Comparison of ENCODE assay signal across 12 mouse cellular contexts in genomic region chrX:20587968-20588367, GRCm38 (mm10). TPM values are rescaled to one million over a fixed set of nuclear protein-coding genes. Genes with fewer than 3 reads are reported as not detected.
DNase-seq lines count a peak whose midpoint lies in the region; TF ChIP-seq lines count a peak whose summit lies in the region.
"Had no signal": no experiment of that assay in that cellular context is flagged by ENCODE, and none has a peak within 500 bp of the region (broad histone marks: within the 10 kb centered on the region; RNA-seq: fewer than 3 reads in every experiment).

No protein-coding gene starts in this region.

- no peak overlapping the region for H3K4me3 ChIP-seq in cerebellum, adult 2 months (replicated peaks; ENCODE audit: insufficient read depth, low read depth, low read length)
- H3K4me3 ChIP-seq: embryonic facial prominence, embryonic 15.5 days; kidney, embryonic 15.5 days; neural tube, embryonic 13.5 days had no signal

- DNase-seq in cerebellum, postnatal 14 days, result peak; percentile 7 to 19
- DNase-seq in cerebellum, adult 2 months, result no peak
- peak; percentile 2 for DNase-seq in kidney, postnatal 14 days
- DNase-seq in kidney, postnatal 25 days, result no peak
- peak; percentile 2 for DNase-seq in right cerebral cortex, postnatal 4 days
- no peak for DNase-seq in right cerebral cortex, postnatal 10 days (ENCODE audit: low spot score in 2 of 2)
- DNase-seq in splenic B cell, adult 2 months (ENCODE audit: low read depth, low spot score), result peak; percentile 33
- DNase-seq in c-Kit-positive CD71-positive TER-119-positive erythroid progenitor cells, embryonic 14.5 days (ENCODE audit: low spot score), result no peak
- DNase-seq: gastrocnemius, postnatal 25 days had no signal

- no peaks in the 10 kb centered on the region for H3K27me3 ChIP-seq in cerebellum, adult 2 months (ENCODE audit: control insufficient read depth, insufficient read depth, low read length)
- no peaks in the 10 kb centered on the region for H3K27me3 ChIP-seq in splenic B cell, adult 2 months (ENCODE audit: control insufficient read depth, insufficient read depth, low read length, poor library complexity, severe bottlenecking)
- H3K27me3 ChIP-seq: embryonic facial prominence, embryonic 15.5 days; kidney, embryonic 15.5 days; neural tube, embryonic 13.5 days had no signal

- TF ChIP-seq CTCF in cerebellum, adult 2 months (IDR thresholded peaks at IDR 0.05; ENCODE audit: borderline replicate concordance, insufficient read depth, low read depth, low read length), result no peak

- no peak for TF ChIP-seq POLR2A in cerebellum, adult 2 months (IDR thresholded peaks at IDR 0.05; ENCODE audit: borderline replicate concordance, insufficient read depth, low read length)

- WGBS in cerebellum, adult 2 months, result 10% methylated on average over 4 of the region's 4 CpGs

- H3K27ac ChIP-seq in cerebellum, adult 2 months (ENCODE audit: insufficient read depth, low read length), result no peak overlapping the region
- H3K27ac ChIP-seq: embryonic facial prominence, embryonic 15.5 days; kidney, embryonic 15.5 days; neural tube, embryonic 13.5 days had no signal

- no peaks in the 10 kb centered on the region for H3K36me3 ChIP-seq in splenic B cell, adult 2 months (ENCODE audit: control insufficient read depth, insufficient read depth, low read length, poor library complexity, severe bottlenecking)
- H3K36me3 ChIP-seq: embryonic facial prominence, embryonic 15.5 days; kidney, embryonic 15.5 days; neural tube, embryonic 13.5 days had no signal

- H3K4me1 ChIP-seq in cerebellum, adult 2 months (ENCODE audit: control insufficient read depth, insufficient read depth, low read length), result no peaks in the 10 kb centered on the region
- H3K4me1 ChIP-seq: embryonic facial prominence, embryonic 15.5 days; kidney, embryonic 15.5 days; neural tube, embryonic 13.5 days had no signal

RNA-seq across cellular contexts. Expression of gene Rbm10, which starts 29.3 kb away (rescaled TPM):
- 61.5 and 62.4 TPM in 2 replicates for polyA plus RNA-seq in cerebellum, adult 2 months (2012; rRNA removed)

RNA-seq across cellular contexts. Expression of gene Ndufb11, which starts 29.5 kb away (rescaled TPM):
- 282 and 300 TPM in 2 replicates for polyA plus RNA-seq in cerebellum, adult 2 months (2012; rRNA removed)

RNA-seq across cellular contexts. Expression of gene Rgn, which starts 38.4 kb away (rescaled TPM):
- polyA plus RNA-seq in cerebellum, adult 2 months (2012; rRNA removed), result 0.27 and 0.28 TPM in 2 replicates

Comparison
In these comparisons a context has a peak if more than half of its experiments do, and no peak if none do; other contexts are left out.
1. DNase-seq: peak in cerebellum, postnatal 14 days (2 of 2), kidney, postnatal 14 days (single experiment), right cerebral cortex, postnatal 4 days (single experiment) and splenic B cell, adult 2 months (single experiment); none in cerebellum, adult 2 months (0 of 2), kidney, postnatal 25 days (0 of 2), right cerebral cortex, postnatal 10 days (0 of 2) and c-Kit-positive CD71-positive TER-119-positive erythroid progenitor cells, embryonic 14.5 days (single experiment).